Mouse (Mus musculus) liver, embryonic 14.5 days (tissue): ENCODE measurements at regions not wholly inside any gene's neighbourhood (a gene's known extent, or its start where the extent isn't known, plus 50 kb on each side); places are given as distances from the start of the nearest gene placed in this dataset.

Experiments
- ATAC-seq: fragments of 200-750 bp; cut with Nextera tagmentation; 2 replicates; pipeline ENCODE4 v1.8.0; 2017; ENCODE audit warnings: moderate number of reproducible peaks, mild to moderate bottlenecking, moderate library complexity; ENCODE audit not compliant: insufficient read depth
- DNase-seq, 3 experiments: peaks; one replicate each; pipeline ENCODE4 v3.0.0-alpha.2; 2012 to 2013; ENCODE audit warnings: low read depth in 3 of 3, low spot score in 3 of 3
- H3K27ac ChIP-seq: fragments of 300-500 bp; sonication (generic); 2 replicates; pipeline ENCODE4 v1.5.1; 2014; ENCODE audit warnings: moderate library complexity, mild to moderate bottlenecking, control low read depth, inconsistent platforms
- H3K27me3 ChIP-seq: fragments of 300-500 bp; sonication (generic); 2 replicates; pipeline ENCODE4 v1.6.1; 2014; ENCODE audit warnings: mild to moderate bottlenecking, low read length, moderate library complexity; ENCODE audit not compliant: control insufficient read depth, insufficient read depth
- H3K36me3 ChIP-seq: fragments of 300-500 bp; sonication (generic); replicated peaks from 2 replicates; pipeline ENCODE4 v1.6.1; 2014; ENCODE audit warnings: low read depth; ENCODE audit not compliant: control insufficient read depth, insufficient read depth
- H3K4me1 ChIP-seq, 2 experiments: fragments of 200-500 bp in 1 of 2; fragments of 300-500 bp in 1 of 2; sonication (generic) in 1 of 2; replicated peaks; 2 replicates each; pipeline ENCODE4 v1.6.1; 2012 to 2014; ENCODE audit warnings: antibody characterized with exemption in 1 of 2, inconsistent platforms in 1 of 2, low read length in 1 of 2; ENCODE audit not compliant: control insufficient read depth in 2 of 2, insufficient read depth in 2 of 2
- H3K4me2 ChIP-seq: fragments of 300-500 bp; sonication (generic); 2 replicates; pipeline ENCODE4 v1.6.1; 2014; ENCODE audit warnings: low read depth, mild to moderate bottlenecking, control low read depth, moderate library complexity
- H3K4me3 ChIP-seq, 2 experiments: fragments of 200-500 bp in 1 of 2; fragments of 300-500 bp in 1 of 2; sonication (generic) in 1 of 2; 2 replicates each; pipeline ENCODE4 v1.5.1; 2012 to 2014; ENCODE audit warnings: low read depth in 2 of 2, low read length in 2 of 2, mild to moderate bottlenecking in 2 of 2, control low read depth in 1 of 2, inconsistent platforms in 1 of 2, moderate library complexity in 1 of 2; ENCODE audit not compliant: insufficient read depth in 1 of 2
- H3K9ac ChIP-seq: fragments of 300-500 bp; sonication (generic); replicated peaks from 2 replicates; pipeline ENCODE4 v1.6.1; 2014; ENCODE audit warnings: mild to moderate bottlenecking, control low read depth, moderate library complexity
- H3K9me3 ChIP-seq: fragments of 300-500 bp; sonication (generic); 2 replicates; pipeline ENCODE4 v1.6.1; 2016; ENCODE audit warnings: low read length, mixed read lengths; ENCODE audit not compliant: control insufficient read depth
- CTCF ChIP-seq: IDR thresholded peaks from 2 replicates; pipeline ENCODE4 v1.5.1; 2016; ENCODE audit warnings: antibody characterized with exemption, low read depth, control low read depth
- EP300 ChIP-seq: IDR thresholded peaks from 2 replicates; pipeline ENCODE4 v1.6.1; 2016; ENCODE audit warnings: antibody characterized with exemption, low read depth
- WGBS: fragments of 180-500 bp; shearing (Covaris S2); extraction: QIAGEN DNeasy Blood & Tissue Kit; methylation state at CpG from one replicate; pipeline ENCODE4 v1.1.7; 2014; ENCODE audit not compliant: insufficient replicate concordance; 5-methylcytosine and 5-hydroxymethylcytosine counted together

DNA sequence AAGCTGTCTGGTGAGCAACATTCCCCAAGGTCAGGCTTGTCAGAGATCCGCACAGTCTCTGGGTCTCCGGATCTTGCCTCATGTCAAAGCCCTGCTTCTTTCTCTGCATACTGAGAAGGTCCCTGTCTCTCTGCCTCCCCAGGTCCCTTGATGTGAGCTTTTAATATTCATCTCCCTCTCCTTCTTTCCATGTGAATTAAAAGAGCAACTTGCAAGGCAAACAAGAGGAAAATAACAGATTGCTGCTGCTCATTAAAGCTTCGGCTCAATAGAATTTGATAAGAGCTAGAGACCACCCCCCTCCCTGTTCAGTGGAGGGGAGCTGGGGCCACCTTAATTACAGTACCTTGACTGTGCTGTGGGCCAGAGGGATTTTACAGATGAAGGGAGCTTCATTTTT is 54.6 kb upstream of the Kcna3 start:
- H3K27me3 ChIP-seq, result no peaks in the 10 kb centered on the region
- WGBS, result 44% methylated on average over 3 of the region's 3 CpGs
- no peaks in the 10 kb centered on the region for H3K36me3 ChIP-seq
- H3K4me2 ChIP-seq, result no peak overlapping the region
- H3K4me3 ChIP-seq, result no peak overlapping the region
- DNase-seq (no peak), ATAC-seq (no peak)
- no peaks in the 10 kb centered on the region for H3K9me3 ChIP-seq
- H3K9ac ChIP-seq, result no peak overlapping the region
- H3K4me1 ChIP-seq, result no peaks in the 10 kb centered on the region
- H3K27ac ChIP-seq, result no peak overlapping the region
- TF ChIP-seq EP300 (no peak), CTCF (no peak)

DNA sequence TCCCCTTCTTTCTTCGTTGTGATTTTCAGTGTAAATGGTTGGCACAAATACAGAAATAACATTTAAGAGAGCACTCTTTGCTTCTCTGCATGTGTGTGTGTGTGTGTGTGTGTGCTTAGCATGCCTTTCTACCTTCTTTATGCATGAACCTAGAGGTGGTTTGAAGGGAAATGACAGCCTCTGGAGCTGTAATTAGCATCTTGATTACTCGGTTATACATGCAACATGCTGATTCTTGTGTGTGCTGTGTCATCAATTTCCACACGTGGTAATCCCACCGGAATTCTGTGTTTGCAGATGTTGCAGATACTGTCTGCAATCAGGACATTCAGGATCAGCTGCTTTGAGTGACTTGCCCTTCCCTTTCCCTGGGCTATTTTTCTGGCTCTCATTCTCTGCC is 51.7 kb upstream of the Kcna3 start:
- Histone ChIP-seq H3K9me3 (no peaks in the 10 kb centered on the region), H3K9ac (no peak overlapping the region), H3K4me3 (no peak overlapping the region), H3K36me3 (no peaks in the 10 kb centered on the region), H3K4me2 (no peak overlapping the region), H3K4me1 (no peaks in the 10 kb centered on the region), H3K27ac (no peak overlapping the region), H3K27me3 (no peaks in the 10 kb centered on the region)
- DNase-seq (no peak), ATAC-seq (no peak)
- WGBS, result 41% methylated on average over 4 of the region's 4 CpGs
- TF ChIP-seq EP300, result no peak
- no peak for TF ChIP-seq CTCF
